Mouse (Mus musculus): ENCODE data around the gene Pcsk1. TPM values are rescaled to one million over a fixed set of nuclear protein-coding genes. Genes with fewer than 3 reads are reported as not detected.

Gene Pcsk1
- 0.28 TPM for polyA plus RNA-seq (2014; fragmentation: Illumina TruSeq; extraction: RNeasy Lipid Tissue Mini Kit (QIAGEN cat#74804); ENCODE audit: insufficient read depth, low read depth, low replicate concordance)

DNA sequence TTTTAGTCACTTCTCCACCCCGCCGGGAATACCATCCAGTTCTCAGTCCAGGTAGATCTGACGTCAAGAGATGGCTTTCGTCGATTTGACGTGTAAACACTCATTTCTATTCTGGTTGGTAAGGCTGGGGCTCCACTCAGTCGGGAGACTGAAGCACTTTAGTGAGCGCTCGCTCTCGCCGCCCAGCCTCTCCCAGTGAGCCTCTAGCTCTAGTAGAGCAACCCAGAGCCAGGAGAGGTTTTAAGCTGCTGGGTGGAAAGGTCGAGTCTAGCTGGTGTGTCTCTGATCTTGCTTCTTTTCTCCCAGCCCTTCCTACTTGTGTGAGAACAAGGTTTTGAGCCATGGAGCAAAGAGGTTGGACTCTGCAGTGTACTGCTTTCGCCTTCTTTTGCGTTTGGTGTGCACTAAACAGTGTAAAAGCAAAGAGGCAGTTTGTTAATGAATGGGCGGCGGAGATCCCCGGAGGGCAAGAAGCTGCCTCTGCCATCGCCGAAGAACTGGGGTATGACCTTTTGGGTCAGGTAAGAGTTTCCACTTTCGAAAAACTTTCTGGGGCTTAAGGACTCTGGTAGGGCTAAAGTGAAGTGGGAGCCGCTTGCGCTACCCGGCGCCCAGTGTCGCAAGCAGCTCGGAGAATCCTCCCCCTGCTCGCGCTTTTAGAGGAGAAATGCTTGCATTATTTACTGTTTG lies at the start of gene Pcsk1:
Gene Pcsk1, plus strand, starts transcription at position 106 of the 690 bp plus-strand sequence.

